Mouse (Mus musculus) limb, embryonic 10.5 days (tissue): Measurements from ENCODE around the gene Kat2b. TPM values are rescaled to one million over a fixed set of nuclear protein-coding genes. Genes with fewer than 3 reads are reported as not detected.
"Not testable (repeated sequence)": the region's sequence is repeated elsewhere in the genome, so short reads cannot be mapped to it uniquely, and the experiment has no call there.

Source experiments
- DNase-seq: peaks from one replicate; pipeline ENCODE4 v3.0.0-alpha.2; 2017; ENCODE audit warnings: low spot score
- H3K27ac ChIP-seq: fragments of 300-500 bp; sonication (generic); 2 replicates; pipeline ENCODE4 v1.5.1; 2016; ENCODE audit warnings: mild to moderate bottlenecking
- H3K27me3 ChIP-seq: fragments of 300-500 bp; sonication (generic); 2 replicates; pipeline ENCODE4 v1.6.1; 2016; ENCODE audit warnings: low read depth, mild to moderate bottlenecking; ENCODE audit not compliant: poor library complexity, severe bottlenecking
- H3K36me3 ChIP-seq: fragments of 300-500 bp; sonication (generic); 2 replicates; pipeline ENCODE4 v1.6.1; 2016; ENCODE audit warnings: mild to moderate bottlenecking, moderate library complexity
- H3K4me1 ChIP-seq: fragments of 300-500 bp; sonication (generic); 2 replicates; pipeline ENCODE4 v1.6.1; 2016
- H3K4me3 ChIP-seq: fragments of 300-500 bp; sonication (generic); 2 replicates; pipeline ENCODE4 v1.5.1; 2016; ENCODE audit warnings: mild to moderate bottlenecking, moderate library complexity
- H3K9me3 ChIP-seq: fragments of 300-500 bp; sonication (generic); replicated peaks from 2 replicates; pipeline ENCODE4 v1.6.1; 2016; ENCODE audit warnings: mild to moderate bottlenecking
- WGBS: fragments of 180-500 bp; shearing (Covaris S2); methylation state at CpG from one replicate; pipeline ENCODE4 v1.1.7; 2016; 5-methylcytosine and 5-hydroxymethylcytosine counted together
- polyA plus RNA-seq: library from polyadenylated mRNA; unstranded; fragments of >200 nt; fragmentation: Nextera tagmentation; extraction: Ambion mirVana; gene quantifications from 2 replicates; pipeline ENCODE4 v1.2.1, GENCODE M21; 2016

Gene Kat2b
- polyA plus RNA-seq, 1 experiment from 2014 or later = 2.7 TPM

DNA sequence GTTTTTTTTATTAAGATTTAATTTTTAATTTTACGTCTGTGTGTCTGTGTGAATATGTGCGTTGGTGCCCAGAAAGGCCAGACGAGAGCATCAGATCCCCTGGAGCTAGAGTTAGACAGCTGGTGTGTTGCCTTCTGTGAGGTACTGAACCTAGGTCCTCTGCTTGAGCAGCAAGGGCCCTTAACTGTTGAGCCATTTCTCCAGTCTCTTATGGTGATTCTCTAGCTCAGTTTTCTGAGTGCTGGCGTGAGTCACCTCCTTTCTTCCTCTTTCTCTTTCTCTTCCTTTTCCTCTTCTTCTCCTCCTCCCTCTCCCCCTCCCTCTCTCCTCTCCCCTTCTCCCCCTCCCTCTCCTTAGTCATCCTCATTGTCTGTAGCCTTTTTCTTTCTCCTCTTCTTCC is 27.9 kb downstream of the Kat2b start:
- WGBS = 85% methylated on average over 4 of the region's 4 CpGs
- Histone ChIP-seq H3K4me3 (no peak overlapping the region), H3K27ac (no peak overlapping the region), H3K27me3 (no peaks in the 10 kb centered on the region), H3K36me3 (no peaks in the 10 kb centered on the region), H3K9me3 (no peaks in the 10 kb centered on the region), H3K4me1 (no peaks in the 10 kb centered on the region)
- no peak for DNase-seq

DNA sequence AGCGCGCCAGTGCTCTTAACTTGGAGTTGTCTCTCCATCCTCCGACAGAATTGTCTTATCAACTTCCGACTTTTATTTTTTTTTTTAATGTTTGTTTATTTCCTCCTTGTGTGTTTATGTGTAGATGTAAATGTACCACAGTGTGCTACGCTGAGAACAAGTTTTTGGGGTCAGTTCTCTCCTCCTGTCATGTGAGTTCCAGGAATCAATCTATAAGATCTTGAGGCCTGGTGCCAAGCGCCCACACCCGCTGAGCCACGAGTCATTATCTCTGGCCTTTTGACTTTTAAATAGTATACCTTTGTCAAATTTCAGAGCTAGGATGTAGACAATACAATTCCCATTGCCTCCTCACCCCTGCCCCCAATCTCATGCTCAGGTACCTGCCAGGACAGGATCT is 28.9 kb downstream of the Kat2b start:
- H3K27ac ChIP-seq = no peak overlapping the region
- 87% methylated on average over 8 of the region's 8 CpGs for WGBS

GRCm38 (mm10) chr17:53596314-53596882 is 29.7 kb downstream of the Kat2b start:
- Histone ChIP-seq H3K4me3 (no peak overlapping the region), H3K9me3 (no peaks in the 10 kb centered on the region), H3K36me3 (no peaks in the 10 kb centered on the region), H3K27me3 (no peaks in the 10 kb centered on the region), H3K27ac (no peak overlapping the region), H3K4me1 (no peaks in the 10 kb centered on the region)
- 48% methylated on average over 3 of the region's 3 CpGs for WGBS
- no peak for DNase-seq

More for the DNA sequence above, 28.9 kb downstream of the Kat2b start:
- no peak for DNase-seq
- Histone ChIP-seq H3K4me3 (no peak overlapping the region), H3K36me3 (no peaks in the 10 kb centered on the region), H3K4me1 (no peaks in the 10 kb centered on the region), H3K27me3 (no peaks in the 10 kb centered on the region), H3K9me3 (no peaks in the 10 kb centered on the region)

GRCm38 (mm10) chr17:53596941-53597790 is 30.5 kb downstream of the Kat2b start:
- Histone ChIP-seq H3K27ac (no peak overlapping the region), H3K4me1 (no peaks in the 10 kb centered on the region), H3K36me3 (no peaks in the 10 kb centered on the region), H3K9me3 (no peaks in the 10 kb centered on the region), H3K4me3 (no peak overlapping the region), H3K27me3 (no peaks in the 10 kb centered on the region)
- no peak for DNase-seq
- 87% methylated on average over 11 of the region's 11 CpGs for WGBS

- no peak overlapping the region for H3K4me3 ChIP-seq
- no peaks in the 10 kb centered on the region for H3K27me3 ChIP-seq
- H3K27ac ChIP-seq = no peak overlapping the region
- H3K4me1 ChIP-seq = no peaks in the 10 kb centered on the region
- H3K9me3 ChIP-seq = no peaks in the 10 kb centered on the region
- H3K36me3 ChIP-seq = no peaks in the 10 kb centered on the region
- WGBS = 93% methylated on average over 4 of the region's 4 CpGs
- no peak for DNase-seq
Measured at GRCm38 (mm10) chr17:53598571-53598970, 31.9 kb downstream of the Kat2b start.

- H3K4me1 ChIP-seq, H3K9me3 ChIP-seq, H3K4me3 ChIP-seq, H3K27me3 ChIP-seq, H3K27ac ChIP-seq, DNase-seq, H3K36me3 ChIP-seq: not testable (repeated sequence)
- WGBS = no CpG with 5 or more reads among the region's 7 CpGs
Measured at GRCm38 (mm10) chr17:53603236-53603635, 36.6 kb downstream of the Kat2b start.

- H3K9me3 ChIP-seq, DNase-seq, H3K4me3 ChIP-seq, H3K4me1 ChIP-seq, H3K27me3 ChIP-seq, H3K27ac ChIP-seq, H3K36me3 ChIP-seq: not testable (repeated sequence)
- WGBS = no CpG with 5 or more reads among the region's 7 CpGs
Measured at GRCm38 (mm10) chr17:53606082-53606481, 39.4 kb downstream of the Kat2b start.

GRCm38 (mm10) chr17:53608924-53609323 is 42.3 kb downstream of the Kat2b start:
- not testable (repeated sequence) for DNase-seq, H3K27me3 ChIP-seq, H3K36me3 ChIP-seq, H3K27ac ChIP-seq, H3K4me3 ChIP-seq, H3K4me1 ChIP-seq, H3K9me3 ChIP-seq
- no CpG with 5 or more reads among the region's 7 CpGs for WGBS

DNA sequence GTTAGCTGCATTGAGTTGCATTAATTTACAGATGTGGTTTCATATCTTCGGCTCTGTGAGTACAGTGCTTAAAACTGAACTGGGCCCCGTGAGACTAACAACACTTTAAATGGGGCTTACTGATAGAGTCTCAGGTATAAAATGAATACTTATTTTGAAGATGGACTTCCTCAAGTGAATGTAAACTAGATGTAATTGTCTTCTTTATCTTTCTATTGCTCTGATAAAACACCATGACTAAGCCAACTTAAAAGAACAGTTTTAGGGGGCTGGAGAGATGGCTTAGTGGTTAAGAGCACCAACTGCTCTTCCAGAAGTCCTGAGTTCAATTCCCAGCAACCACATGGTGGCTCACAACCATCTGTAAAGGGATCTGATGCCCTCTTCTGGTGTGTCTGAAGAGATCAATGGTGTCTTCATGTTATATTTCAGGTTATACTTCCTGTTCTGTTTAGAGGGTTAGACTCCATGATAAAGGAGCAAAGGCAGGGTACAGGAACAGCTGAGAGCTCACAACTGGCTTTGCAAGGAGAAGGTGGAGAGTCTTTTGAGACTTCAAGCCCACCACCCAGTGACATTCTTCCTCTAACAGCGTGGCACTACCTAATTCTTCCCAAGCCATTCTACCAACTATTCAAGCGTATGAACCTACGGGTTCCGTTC is 50.8 kb downstream of the Kat2b start:
- H3K27ac ChIP-seq = no peak overlapping the region
- H3K27me3 ChIP-seq = no peaks in the 10 kb centered on the region
- WGBS = 92% methylated on average over 6 of the region's 6 CpGs

GRCm38 (mm10) chr17:53618369-53618768 is 51.7 kb downstream of the Kat2b start:
- no peaks in the 10 kb centered on the region for H3K9me3 ChIP-seq
- no peaks in the 10 kb centered on the region for H3K36me3 ChIP-seq
- H3K4me1 ChIP-seq = no peaks in the 10 kb centered on the region
- 93% methylated on average over 7 of the region's 7 CpGs for WGBS
- H3K4me3 ChIP-seq = no peak overlapping the region
- H3K27ac ChIP-seq = no peak overlapping the region
- H3K27me3 ChIP-seq = no peaks in the 10 kb centered on the region
- DNase-seq = no peak

More for the DNA sequence above, 50.8 kb downstream of the Kat2b start:
- no peaks in the 10 kb centered on the region for H3K36me3 ChIP-seq
- H3K4me1 ChIP-seq = no peaks in the 10 kb centered on the region
- DNase-seq = no peak
- no peak overlapping the region for H3K4me3 ChIP-seq
- H3K9me3 ChIP-seq = no peaks in the 10 kb centered on the region

DNA sequence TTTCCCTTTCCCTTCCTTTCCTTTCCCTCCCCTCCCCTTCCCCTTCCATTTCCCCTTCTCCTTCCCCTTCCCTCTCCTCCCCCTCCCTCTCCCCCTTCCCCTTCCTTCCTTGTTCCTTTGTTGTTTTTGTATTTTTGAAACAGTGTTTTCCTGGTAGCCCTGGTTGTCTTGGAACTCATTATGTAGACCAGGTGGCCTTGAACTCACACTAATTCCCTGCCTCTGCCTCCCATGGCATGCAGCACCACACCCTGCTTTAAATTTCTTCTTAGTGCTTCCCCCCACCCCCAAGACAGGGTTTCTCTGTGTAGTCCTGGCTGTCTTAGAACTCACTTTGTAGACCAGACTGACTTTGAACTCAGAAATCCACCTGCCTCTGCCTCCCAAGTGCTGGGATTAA is 52.7 kb downstream of the Kat2b start:
- Histone ChIP-seq H3K36me3 (no peaks in the 10 kb centered on the region), H3K27ac (no peak overlapping the region), H3K4me3 (no peak overlapping the region), H3K4me1 (no peaks in the 10 kb centered on the region), H3K27me3 (no peaks in the 10 kb centered on the region), H3K9me3 (no peaks in the 10 kb centered on the region)
- no peak for DNase-seq

- Histone ChIP-seq H3K27me3 (no peaks in the 10 kb centered on the region), H3K27ac (no peak overlapping the region), H3K4me3 (no peak overlapping the region), H3K9me3 (no peaks in the 10 kb centered on the region), H3K4me1 (no peaks in the 10 kb centered on the region), H3K36me3 (no peaks in the 10 kb centered on the region)
- no peak for DNase-seq
- WGBS = 80% methylated on average over 4 of the region's 4 CpGs
Measured at GRCm38 (mm10) chr17:53620611-53621010, 54.0 kb downstream of the Kat2b start.

DNA sequence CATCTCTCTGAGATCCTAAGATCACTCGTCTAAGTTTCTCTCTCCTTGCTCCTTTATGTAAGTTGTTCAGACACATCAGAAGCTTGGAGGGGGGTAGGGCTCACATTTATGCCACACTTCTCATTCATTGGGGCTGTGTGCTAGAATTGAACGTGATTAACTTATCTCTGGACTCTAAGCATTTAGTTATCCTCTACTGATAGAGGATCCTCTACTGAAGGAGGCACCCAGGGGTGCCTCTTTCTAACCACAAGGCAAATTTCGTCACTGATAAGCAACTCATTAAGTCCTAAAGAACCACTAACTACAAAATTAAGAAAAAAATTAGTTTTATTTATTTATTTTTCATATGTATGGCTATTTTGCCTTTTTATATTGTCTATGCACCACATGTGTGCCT is 55.5 kb downstream of the Kat2b start:
- no peak overlapping the region for H3K27ac ChIP-seq
- H3K36me3 ChIP-seq = no peaks in the 10 kb centered on the region
- no peaks in the 10 kb centered on the region for H3K9me3 ChIP-seq
- no peak for DNase-seq
- no peak overlapping the region for H3K4me3 ChIP-seq
- no peaks in the 10 kb centered on the region for H3K4me1 ChIP-seq
- H3K27me3 ChIP-seq = no peaks in the 10 kb centered on the region
- WGBS = 86% methylated on average over 3 of the region's 3 CpGs
